Mouse (Mus musculus): ENCODE data around the gene Nsd1. TPM values are rescaled to one million over a fixed set of nuclear protein-coding genes. Genes with fewer than 3 reads are reported as not detected.
"Not testable (repeated sequence)": the region's sequence is repeated elsewhere in the genome, so short reads cannot be mapped to it uniquely, and the experiment has no call there.

Gene Nsd1
- total RNA-seq, 2 experiments from 2014 or later = 75.4 to 89.6 TPM

DNA sequence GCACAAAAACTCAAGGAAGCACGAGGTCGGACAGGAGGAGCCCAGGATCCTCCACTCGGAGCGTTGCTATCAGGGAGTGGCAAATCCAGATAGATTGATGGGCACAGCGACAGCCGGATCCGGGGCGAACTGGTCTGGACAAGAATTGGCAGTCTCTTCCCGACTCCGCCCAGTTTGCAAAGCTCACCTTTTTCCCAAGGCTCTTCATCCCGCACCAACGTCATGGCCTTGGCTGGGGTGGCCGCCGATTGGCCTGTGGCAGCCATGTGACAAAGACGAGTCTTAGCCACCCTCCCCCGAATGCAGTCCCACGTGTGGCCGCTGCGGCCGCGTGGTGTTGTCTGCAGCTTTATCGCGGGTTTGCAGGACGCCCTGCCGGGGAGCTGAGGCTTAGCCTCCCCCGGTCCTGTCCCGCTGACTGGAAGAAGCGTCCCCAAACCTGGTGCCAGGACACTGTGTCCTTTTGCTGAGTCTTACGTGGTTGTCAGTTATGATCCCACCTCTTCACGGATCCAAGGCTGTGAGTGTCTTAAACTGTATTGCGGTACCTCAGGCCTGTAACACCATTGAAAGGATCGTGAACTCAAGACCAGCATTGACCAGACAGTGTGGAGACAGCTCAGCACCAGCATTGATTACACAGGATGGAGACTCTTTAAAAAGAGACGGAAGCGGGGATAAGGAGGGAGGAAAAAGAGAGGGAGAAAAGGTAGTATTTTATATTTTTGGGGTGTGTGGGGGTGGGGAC is 19.3 kb upstream of the Nsd1 start:
- peak; percentile 92 for DNase-seq

GRCm38 (mm10) chr13:55191535-55191934 is 18.0 kb upstream of the Nsd1 start:
- no peak for DNase-seq

DNA sequence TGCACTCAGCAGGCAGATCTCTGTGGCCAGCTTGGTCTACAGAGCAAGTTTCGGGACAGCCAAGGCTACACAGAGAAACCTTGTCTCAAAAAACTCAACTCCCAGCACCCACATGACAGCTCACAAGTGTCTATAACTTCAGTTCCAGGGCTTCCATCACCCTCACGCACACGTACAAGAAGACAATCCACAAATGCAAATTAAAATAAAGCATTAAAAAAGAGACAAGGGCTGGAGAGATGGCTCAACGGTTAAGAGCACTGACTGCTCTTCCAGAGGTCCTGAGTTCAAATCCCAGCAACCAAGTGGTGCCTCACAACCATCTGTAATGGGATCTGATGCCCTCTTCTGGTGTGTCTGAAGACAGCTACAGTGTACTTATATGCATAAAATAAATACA is 6.8 kb upstream of the Nsd1 start:
- DNase-seq = not testable (repeated sequence)

DNA sequence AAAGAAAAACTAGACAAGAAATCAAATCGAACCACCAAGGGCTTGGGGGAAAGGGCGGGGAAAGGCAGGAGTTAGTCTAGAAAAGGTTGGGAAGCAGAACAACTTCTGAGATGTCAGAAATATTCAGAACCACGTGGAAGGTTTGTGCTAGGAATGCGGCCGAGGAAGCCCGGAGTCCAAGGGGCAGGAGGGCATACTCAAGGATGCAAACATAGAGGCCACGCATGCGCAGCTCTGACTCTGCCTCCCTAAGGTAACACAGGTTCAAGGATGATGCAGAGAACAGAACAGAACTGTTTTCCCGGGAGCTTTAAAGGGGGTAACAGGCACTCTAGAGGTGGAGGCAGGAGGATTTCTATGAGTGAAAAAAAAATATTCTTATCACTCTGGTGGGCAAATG is 5.8 kb upstream of the Nsd1 start:
- no peak for DNase-seq

GRCm38 (mm10) chr13:55204667-55205389 is 4.8 kb upstream of the Nsd1 start:
- DNase-seq = no peak

- DNase-seq = no peak
These were observed 4.0 kb upstream of the Nsd1 start for GRCm38 (mm10) chr13:55205448-55206205.

DNA sequence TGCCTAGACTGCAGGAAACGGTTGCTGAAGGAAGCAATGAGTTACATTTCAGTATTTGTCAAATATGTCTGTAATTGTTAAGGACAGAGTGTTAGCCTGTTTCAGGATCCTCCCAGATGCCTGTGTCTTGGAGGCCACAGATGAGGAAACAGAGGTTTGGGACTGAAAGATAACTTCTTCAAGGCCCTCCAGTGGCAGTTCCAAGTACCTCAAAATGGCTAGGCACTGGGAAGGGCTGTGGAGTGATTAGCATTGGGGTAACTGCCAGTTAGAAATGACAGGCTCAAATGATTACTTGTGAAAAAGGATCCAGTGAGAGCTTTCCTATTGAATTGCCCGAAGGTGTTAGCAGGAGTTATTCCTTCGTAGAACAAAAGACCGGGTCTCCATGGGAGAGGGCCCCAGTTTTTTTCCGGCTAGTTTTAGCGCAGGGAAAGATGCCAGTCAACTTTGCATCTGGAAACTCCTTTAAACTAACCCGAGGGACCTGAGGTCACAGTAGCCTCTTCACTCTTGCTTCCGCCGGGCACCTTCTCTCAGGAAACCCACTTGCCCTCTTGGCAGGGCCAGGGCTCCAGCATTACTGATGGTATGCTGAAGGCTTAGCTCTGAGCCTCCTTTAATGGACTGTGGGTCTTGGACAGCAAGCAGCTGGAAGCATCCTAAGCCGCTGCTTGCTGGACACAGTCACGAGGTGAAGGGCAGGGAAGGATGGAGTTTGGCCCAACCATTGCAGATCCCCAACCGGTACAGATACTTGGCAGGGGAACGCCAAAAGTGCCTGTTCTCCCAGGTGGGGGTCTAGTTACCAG is 539 bp upstream of the Nsd1 start:
- peak; percentile 26 for DNase-seq

- DNase-seq = peak; percentile 58
These were observed 800 bp downstream of the Nsd1 start for GRCm38 (mm10) chr13:55210193-55210970.

DNA sequence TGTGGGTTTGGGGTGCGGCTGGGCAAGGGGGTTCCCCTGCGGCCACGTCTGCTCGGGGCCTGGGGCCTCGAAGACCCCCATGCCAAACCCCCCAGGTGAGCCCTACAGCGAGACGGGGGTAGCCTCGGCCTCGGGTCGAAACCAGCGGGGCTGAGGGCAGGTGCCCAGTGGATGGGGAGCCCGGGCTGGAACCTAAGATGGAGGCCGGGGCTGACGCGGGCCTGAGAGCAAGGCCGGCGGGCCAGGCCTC is 1.3 kb downstream of the Nsd1 start:
- DNase-seq = no peak

- peak; percentile 88 for DNase-seq
These were observed 1.8 kb downstream of the Nsd1 start for GRCm38 (mm10) chr13:55211221-55212010.

DNA sequence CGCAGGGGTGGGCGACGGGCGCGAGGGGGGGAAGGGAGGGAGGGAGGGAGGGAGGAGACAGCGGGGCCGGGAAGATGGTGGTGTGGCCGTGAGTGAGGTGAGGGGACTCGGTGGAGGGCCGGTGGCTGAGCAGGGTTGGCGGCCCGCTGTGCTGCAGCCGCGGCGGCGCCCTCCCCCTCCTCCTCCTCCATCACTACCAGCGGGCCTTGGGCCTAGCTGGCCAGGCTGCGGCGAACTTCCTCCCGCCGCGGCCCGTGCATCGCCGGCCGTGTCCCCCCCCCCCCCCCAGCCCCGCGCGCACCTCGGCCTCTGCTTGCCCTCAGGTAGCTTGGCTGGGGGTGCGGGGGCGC is 2.4 kb downstream of the Nsd1 start:
- DNase-seq = no peak

GRCm38 (mm10) chr13:55212361-55213137 is 3.0 kb downstream of the Nsd1 start:
- DNase-seq = peak; percentile 67

GRCm38 (mm10) chr13:55213138-55213806 is 3.7 kb downstream of the Nsd1 start:
- DNase-seq = no peak

GRCm38 (mm10) chr13:55224364-55224763 is 14.8 kb downstream of the Nsd1 start:
- DNase-seq = no peak

- DNase-seq = no peak
These were observed 21.1 kb downstream of the Nsd1 start for GRCm38 (mm10) chr13:55230701-55231100.

- no peak for DNase-seq
These were observed 33.6 kb downstream of the Nsd1 start for GRCm38 (mm10) chr13:55243205-55243604.

DNA sequence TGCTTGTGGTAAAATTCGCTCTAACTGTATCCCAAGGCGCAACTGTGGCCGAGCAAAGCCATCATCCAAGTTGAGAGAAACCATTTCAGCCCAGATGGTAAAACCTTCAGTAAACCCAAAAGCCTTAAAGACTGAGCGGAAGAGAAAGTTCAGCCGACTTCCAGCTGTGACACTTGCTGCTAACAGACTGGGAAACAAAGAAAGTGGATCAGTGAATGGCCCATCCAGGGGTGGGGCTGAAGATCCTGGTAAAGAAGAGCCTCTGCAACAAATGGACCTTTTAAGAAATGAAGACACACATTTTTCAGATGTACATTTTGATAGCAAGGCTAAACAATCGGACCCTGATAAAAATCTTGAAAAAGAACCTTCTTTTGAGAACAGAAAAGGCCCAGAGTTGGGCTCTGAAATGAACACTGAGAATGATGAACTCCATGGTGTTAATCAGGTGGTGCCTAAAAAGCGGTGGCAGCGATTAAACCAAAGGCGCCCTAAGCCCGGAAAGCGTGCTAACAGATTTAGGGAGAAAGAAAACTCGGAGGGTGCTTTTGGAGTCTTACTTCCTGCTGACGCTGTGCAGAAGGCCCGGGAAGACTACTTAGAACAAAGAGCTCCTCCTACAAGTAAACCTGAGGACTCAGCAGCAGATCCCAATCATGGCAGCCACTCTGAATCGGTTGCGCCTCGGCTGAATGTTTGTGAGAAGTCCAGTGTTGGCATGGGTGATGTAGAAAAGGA is 37.9 kb downstream of the Nsd1 start:
- DNase-seq = no peak

DNA sequence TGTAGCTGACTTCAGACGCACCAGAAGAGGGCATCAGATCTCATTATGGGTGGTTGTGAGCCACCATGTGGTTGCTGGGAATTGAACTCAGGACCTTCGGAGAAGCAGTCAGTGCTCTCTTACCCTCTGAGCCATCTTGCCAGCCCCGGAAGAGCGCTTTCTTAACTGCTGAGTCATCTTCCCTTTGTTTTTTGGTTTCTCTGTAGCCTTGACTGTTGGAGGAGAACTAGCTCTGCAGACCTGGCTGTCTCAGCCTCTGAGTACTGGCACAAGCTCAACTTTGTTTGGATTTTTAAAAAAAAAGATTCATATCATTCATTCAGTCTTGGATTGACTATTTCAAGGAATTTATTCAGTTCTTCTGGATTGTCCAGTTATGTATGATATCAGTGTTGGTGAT is 39.7 kb downstream of the Nsd1 start:
- DNase-seq = no peak

GRCm38 (mm10) chr13:55252820-55253219 is 43.2 kb downstream of the Nsd1 start:
- DNase-seq = no peak
